Mouse (Mus musculus) forebrain, embryonic 12.5 days (tissue): ENCODE measurements around the gene Ccdc71. TPM values are rescaled to one million over a fixed set of nuclear protein-coding genes. Genes with fewer than 3 reads are reported as not detected.
A peak's percentile ranks its signal among the peaks of the same experiment; 100 is the strongest.

Experiments
- ATAC-seq: fragments of 200-750 bp; cut with Nextera tagmentation; 2 replicates; pipeline ENCODE4 v1.8.0; 2017; ENCODE audit warnings: moderate TSS enrichment; ENCODE audit not compliant: low FRiP score
- H3K27ac ChIP-seq: fragments of 300-500 bp; sonication (generic); 2 replicates; pipeline ENCODE4 v1.5.1; 2016; ENCODE audit warnings: mild to moderate bottlenecking
- H3K27me3 ChIP-seq: fragments of 300-500 bp; sonication (generic); 2 replicates; pipeline ENCODE4 v1.6.1; 2016; ENCODE audit warnings: mild to moderate bottlenecking
- H3K36me3 ChIP-seq: fragments of 300-500 bp; sonication (generic); replicated peaks from 2 replicates; pipeline ENCODE4 v1.6.1; 2016; ENCODE audit warnings: mild to moderate bottlenecking
- H3K4me1 ChIP-seq: fragments of 300-500 bp; sonication (generic); 2 replicates; pipeline ENCODE4 v1.6.1; 2016
- H3K4me2 ChIP-seq: fragments of 300-500 bp; sonication (generic); 2 replicates; pipeline ENCODE4 v1.6.1; 2016; ENCODE audit warnings: mild to moderate bottlenecking, moderate library complexity
- H3K4me3 ChIP-seq: fragments of 300-500 bp; sonication (generic); replicated peaks from 2 replicates; pipeline ENCODE4 v1.5.1; 2016; ENCODE audit warnings: mild to moderate bottlenecking
- H3K9ac ChIP-seq: fragments of 300-500 bp; sonication (generic); 2 replicates; pipeline ENCODE4 v1.6.1; 2016; ENCODE audit warnings: mild to moderate bottlenecking
- H3K9me3 ChIP-seq: fragments of 300-500 bp; sonication (generic); 2 replicates; pipeline ENCODE4 v1.6.1; 2016
- WGBS: fragments of 180-500 bp; shearing (Covaris S2); methylation state at CpG from one replicate; pipeline ENCODE4 v1.1.7; 2016; 5-methylcytosine and 5-hydroxymethylcytosine counted together
- polyA plus RNA-seq: library from polyadenylated mRNA; unstranded; fragments of >200 nt; fragmentation: Nextera tagmentation; extraction: Ambion mirVana; gene quantifications from 2 replicates; pipeline ENCODE4 v1.2.1, GENCODE M21; 2016

Gene Ccdc71
- polyA plus RNA-seq, 1 experiment from 2014 or later, result 44.1 TPM

DNA sequence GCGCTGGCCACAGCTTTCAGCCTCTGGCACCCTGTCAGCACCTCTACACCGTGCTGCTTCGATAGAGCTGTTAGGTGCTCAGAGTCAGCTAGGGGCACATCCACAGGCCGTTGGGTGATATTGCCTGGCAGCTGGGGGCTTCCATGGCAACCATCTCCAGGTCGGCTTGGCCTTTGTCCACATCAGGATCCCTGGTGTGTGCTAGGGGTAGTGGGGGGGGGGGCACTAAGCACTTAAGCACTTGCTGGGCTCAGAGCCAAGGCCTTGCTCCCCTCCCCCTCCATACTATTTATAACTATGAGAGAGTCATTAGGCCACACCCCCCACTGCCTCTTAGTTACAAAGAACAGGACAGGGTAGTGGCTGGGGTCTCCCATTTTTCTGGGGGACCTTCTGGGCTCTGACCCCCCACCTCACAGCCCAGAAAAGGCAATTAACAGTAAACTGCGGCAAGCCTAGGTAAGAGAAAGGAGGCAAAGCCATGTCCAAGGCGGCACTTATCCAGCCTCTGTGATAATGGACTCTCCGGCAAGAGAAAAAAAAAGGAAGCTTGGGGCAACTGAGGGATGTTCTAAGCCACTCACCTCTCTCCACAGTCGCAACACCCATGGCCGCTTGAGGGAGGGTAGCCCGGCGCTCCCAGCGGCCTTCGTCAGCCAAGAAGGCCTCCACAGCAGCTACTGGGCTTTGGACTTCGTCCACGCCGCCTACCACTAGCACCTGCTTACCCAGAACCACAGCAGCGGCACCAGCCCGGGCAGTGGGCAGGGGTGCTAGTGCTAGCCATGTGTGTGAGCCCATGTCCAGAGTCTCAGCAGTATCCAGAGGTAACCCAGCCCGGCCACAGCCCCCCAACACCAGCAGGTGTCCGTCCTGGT, 9.8 kb upstream of the Ccdc71 start:
- H3K36me3 ChIP-seq, result peaks cover 19% of the 10 kb centered on the region
- H3K9ac ChIP-seq, result peak overlapping the region; percentile 54
- peaks cover 46% of the 10 kb centered on the region for H3K4me1 ChIP-seq
- H3K4me2 ChIP-seq, result peak overlapping the region; percentile 84
- H3K27ac ChIP-seq, result peak overlapping the region; percentile 95
- H3K4me3 ChIP-seq, result peak overlapping the region; percentile 53
- H3K27me3 ChIP-seq, result no peaks in the 10 kb centered on the region
- peak; percentile 68 for ATAC-seq
- H3K9me3 ChIP-seq, result no peaks in the 10 kb centered on the region
- WGBS, result 55% methylated on average over 21 of the region's 21 CpGs

DNA sequence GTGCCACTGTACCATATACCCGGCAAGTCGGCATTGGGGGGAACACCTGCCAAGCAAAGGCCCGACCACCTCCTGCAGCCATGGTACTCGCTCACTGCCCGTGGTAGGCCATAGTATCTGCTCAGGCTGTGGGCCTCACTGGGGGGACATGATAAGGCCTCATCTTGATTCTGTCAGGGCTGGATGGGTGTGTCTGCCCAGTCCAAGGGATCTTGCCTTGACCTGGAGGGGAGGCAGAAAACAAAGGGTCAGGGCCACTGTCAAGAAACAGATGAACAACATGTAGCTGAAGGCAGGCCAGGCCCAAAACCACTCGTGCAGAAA, 9.2 kb upstream of the Ccdc71 start:
- Histone ChIP-seq H3K27me3 (0 out of 2 replicates have a peak, but pooled peaks cover 3% of the 10 kb centered on the region), H3K4me3 (peak overlapping the region; percentile 53), H3K4me2 (peak overlapping the region; percentile 84), H3K9ac (peak overlapping the region; percentile 54; the same call in 1 of the 2 replicates), H3K4me1 (peaks cover 46% of the 10 kb centered on the region), H3K27ac (peak overlapping the region; percentile 95), H3K36me3 (peaks cover 19% of the 10 kb centered on the region), H3K9me3 (no peaks in the 10 kb centered on the region)
- no peak for ATAC-seq
- WGBS, result 88% methylated on average over 6 of the region's 6 CpGs

DNA sequence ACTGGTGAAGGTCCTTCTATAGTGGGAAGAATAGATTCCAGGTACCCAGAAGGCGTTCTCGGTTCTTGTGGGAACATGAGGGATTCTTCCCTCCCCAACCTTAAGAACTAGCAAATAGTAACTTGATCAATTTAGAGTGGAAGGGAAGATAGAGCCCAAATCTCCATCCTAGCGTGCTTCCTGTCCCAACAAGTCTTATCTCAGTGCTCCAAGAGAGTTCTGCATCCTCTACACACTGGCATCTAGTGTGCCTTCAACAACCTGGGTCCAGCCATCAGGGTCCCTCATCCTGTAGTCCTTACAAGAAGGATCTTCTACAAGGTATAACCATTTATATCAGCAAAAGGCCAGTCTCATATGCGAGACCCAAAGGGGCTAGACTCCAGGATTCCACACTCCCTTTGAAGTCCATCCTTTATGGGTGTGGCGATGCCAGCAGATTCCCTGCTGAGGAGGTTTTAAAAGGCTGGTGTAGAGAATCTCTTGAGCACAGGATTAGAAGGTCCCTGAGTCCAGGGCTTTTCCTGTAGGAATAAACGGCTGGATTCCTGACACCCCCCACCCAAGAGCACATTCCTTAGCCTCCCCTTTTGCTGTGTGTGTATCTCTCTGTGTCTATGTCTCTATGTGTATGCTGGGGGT, 8.7 kb upstream of the Ccdc71 start:
- H3K27ac ChIP-seq, result peak overlapping the region; percentile 95
- H3K4me3 ChIP-seq, result peak overlapping the region; percentile 53
- H3K4me2 ChIP-seq, result peak overlapping the region; percentile 84
- peaks cover 46% of the 10 kb centered on the region for H3K4me1 ChIP-seq
- H3K36me3 ChIP-seq, result peaks cover 19% of the 10 kb centered on the region
- WGBS, result 46% methylated on average over 6 of the region's 6 CpGs
- H3K9ac ChIP-seq, result peak overlapping the region; percentile 66
- no peaks in the 10 kb centered on the region for H3K9me3 ChIP-seq
- 0 out of 2 replicates have a peak, but pooled peaks cover 3% of the 10 kb centered on the region for H3K27me3 ChIP-seq
- ATAC-seq, result no peak

DNA sequence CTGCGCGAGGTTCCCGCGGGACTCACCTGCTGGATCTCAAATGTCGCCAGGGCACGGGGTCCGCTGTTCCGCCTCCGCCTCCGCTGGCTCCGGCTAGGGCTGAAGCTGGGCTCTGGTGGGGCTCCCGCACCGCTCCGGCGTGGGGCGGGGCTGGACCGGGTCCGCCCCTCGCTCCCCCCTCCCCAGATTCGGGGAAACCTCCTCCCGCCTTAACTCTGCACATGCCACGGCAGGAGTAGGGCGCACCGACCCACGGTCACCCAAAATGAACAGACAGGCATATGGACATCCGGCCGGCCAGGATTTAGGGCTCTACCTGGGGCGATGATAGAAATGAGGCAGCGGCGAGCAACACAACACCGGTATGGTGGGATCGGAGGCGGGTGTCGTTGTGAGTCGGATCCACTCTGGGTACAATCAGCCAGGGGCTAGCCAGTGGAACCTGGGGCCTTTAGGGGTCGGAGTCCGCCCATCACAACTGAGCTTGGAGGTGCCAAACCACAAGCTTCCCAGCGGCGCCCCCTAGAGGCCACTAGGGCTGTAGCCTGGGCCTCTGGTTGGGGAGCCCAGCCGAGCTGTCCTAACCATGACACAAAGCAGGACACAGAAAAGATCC, 7.9 kb upstream of the Ccdc71 start:
- peak overlapping the region; percentile 84 for H3K4me2 ChIP-seq
- peak overlapping the region; percentile 95 for H3K27ac ChIP-seq
- 0 out of 2 replicates have a peak, but pooled peaks cover 3% of the 10 kb centered on the region for H3K27me3 ChIP-seq
- peaks cover 46% of the 10 kb centered on the region for H3K4me1 ChIP-seq
- peak overlapping the region; percentile 66 for H3K9ac ChIP-seq
- WGBS, result under 1% methylated on average over 40 of the region's 40 CpGs
- peak; percentile 83 for ATAC-seq
- H3K9me3 ChIP-seq, result no peaks in the 10 kb centered on the region
- H3K4me3 ChIP-seq, result peak overlapping the region; percentile 53
- H3K36me3 ChIP-seq, result peaks cover 18% of the 10 kb centered on the region

DNA sequence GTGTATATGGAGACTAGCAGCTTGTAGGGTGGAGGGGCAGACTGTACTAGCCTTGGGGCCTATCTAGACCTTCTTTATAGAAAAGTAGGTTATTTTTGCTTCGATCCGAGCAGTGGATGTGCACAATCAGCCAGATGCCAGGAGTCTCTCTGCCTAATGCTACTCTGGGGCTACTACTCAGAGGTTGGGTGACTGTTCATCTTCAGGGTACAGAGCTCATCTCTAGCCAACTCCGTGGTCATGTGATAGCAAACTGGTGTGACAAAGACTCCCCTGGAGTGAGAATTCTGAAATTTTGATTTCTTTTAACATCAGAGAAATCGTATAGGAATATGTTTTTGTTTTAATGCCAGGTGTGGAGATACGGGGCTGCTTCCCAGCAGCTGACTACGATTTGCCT, 7.4 kb upstream of the Ccdc71 start:
- H3K27ac ChIP-seq, result peak overlapping the region; percentile 95
- 47% methylated on average over 6 of the region's 6 CpGs for WGBS
- peaks cover 13% of the 10 kb centered on the region for H3K36me3 ChIP-seq
- no peaks in the 10 kb centered on the region for H3K9me3 ChIP-seq
- peak overlapping the region; percentile 53 for H3K4me3 ChIP-seq
- 0 out of 2 replicates have a peak, but pooled peaks cover 3% of the 10 kb centered on the region for H3K27me3 ChIP-seq
- ATAC-seq, result peak; percentile 6; the same call in 1 of the 2 replicates
- peaks cover 46% of the 10 kb centered on the region for H3K4me1 ChIP-seq
- peak overlapping the region; percentile 66; the same call in 1 of the 2 replicates for H3K9ac ChIP-seq
- peak overlapping the region; percentile 84 for H3K4me2 ChIP-seq

DNA sequence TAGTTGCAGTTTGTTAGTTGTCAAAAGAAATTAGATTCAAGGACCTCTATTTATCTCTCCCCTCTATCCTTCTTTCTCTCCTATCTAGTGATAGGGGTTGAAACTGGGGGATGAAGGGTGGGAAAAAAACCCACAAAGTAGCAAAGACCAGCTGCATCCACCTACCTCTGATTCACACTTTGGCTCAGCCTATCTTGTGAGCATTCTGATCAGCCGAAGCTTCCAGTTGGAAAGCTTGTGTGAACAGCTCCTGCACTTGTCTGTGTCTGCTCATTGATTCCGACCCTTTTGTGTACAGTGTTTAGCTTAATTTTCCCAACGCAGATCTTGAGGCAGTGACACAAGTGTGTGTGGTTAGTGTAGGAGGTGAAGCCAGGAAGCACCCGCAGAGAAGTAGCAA, 6.9 kb upstream of the Ccdc71 start:
- Histone ChIP-seq H3K9ac (no peak overlapping the region), H3K4me3 (no peak overlapping the region), H3K27me3 (0 out of 2 replicates have a peak, but pooled peaks cover 3% of the 10 kb centered on the region), H3K27ac (no peak overlapping the region), H3K4me2 (peak overlapping the region; percentile 84; the same call in 1 of the 2 replicates), H3K9me3 (no peaks in the 10 kb centered on the region), H3K36me3 (peaks cover 7% of the 10 kb centered on the region), H3K4me1 (peaks cover 46% of the 10 kb centered on the region)
- ATAC-seq, result no peak
- WGBS, result 81% methylated on average over 4 of the region's 4 CpGs

DNA sequence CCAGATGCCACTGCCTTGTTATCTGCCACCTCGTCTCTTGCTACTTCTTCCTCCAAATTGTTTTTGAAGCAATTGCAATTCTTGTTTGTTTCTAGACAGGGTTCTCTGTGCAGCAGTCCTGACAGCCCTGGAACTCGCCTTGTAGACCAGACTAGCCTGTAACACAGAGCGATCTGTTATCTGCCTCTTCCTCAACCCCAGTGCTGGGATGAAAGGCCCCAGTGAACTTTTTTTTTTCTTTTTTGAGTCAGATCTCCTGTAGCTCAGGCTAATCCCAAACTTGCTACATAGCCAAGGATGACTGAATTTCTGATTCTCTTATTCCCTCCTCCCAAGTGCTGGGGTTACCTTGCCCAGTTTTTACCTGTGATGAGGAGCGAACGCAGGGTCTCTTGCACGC, 5.9 kb upstream of the Ccdc71 start:
- 86% methylated on average over 6 of the region's 6 CpGs for WGBS
- H3K9ac ChIP-seq, result no peak overlapping the region
- H3K4me3 ChIP-seq, result no peak overlapping the region
- no peak for ATAC-seq
- no peak overlapping the region for H3K27ac ChIP-seq
- H3K4me2 ChIP-seq, result no peak overlapping the region
- 0 out of 2 replicates have a peak, but pooled peaks cover 10% of the 10 kb centered on the region for H3K27me3 ChIP-seq
- H3K9me3 ChIP-seq, result no peaks in the 10 kb centered on the region
- H3K36me3 ChIP-seq, result no peaks in the 10 kb centered on the region
- H3K4me1 ChIP-seq, result peaks cover 37% of the 10 kb centered on the region

DNA sequence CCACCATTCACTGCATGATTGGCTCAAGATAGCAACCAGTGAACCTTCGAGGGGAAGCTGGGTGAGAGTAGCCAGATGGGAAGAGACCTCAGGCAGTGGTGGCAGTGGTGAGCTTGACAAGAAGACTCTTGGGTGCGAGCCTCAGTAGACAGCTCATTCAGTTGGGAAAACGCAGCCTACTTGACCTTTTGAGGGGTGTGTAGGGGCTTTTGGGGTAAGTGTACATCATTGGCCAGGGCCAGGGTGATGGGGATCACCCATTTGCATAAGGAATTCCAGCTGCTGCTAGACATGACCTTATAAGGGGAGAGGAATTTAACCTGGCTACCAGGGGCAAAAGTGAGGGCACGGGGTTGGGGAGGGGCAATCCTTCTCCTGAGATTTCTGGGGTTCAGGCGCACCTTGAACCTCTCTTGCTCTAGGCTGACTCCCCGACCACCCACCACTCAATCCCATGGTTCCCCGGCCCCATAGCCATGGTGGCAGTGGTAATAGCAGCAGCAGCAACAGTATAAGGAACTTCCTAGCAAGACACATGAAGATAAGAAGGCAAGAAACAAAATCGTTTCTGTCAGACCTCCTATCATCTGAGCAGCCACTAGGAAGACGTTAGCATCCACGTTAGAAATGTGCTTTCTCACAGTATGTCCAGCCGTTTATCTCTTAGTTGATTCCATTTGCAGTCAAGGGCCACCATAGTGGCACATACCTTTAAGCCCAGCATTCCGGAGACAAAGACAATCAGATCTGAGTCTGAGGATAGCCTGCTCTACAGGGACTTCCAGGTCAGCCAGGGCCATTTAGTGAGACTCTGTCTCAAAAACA, 4.4 kb upstream of the Ccdc71 start:
- no peak for ATAC-seq
- no peaks in the 10 kb centered on the region for H3K9me3 ChIP-seq
- no peak overlapping the region for H3K4me3 ChIP-seq
- H3K9ac ChIP-seq, result no peak overlapping the region
- 0 out of 2 replicates have a peak, but pooled peaks cover 11% of the 10 kb centered on the region for H3K27me3 ChIP-seq
- 81% methylated on average over 12 of the region's 12 CpGs for WGBS
- H3K4me2 ChIP-seq, result no peak overlapping the region
- peaks cover 23% of the 10 kb centered on the region for H3K4me1 ChIP-seq
- no peaks in the 10 kb centered on the region for H3K36me3 ChIP-seq
- H3K27ac ChIP-seq, result no peak overlapping the region

DNA sequence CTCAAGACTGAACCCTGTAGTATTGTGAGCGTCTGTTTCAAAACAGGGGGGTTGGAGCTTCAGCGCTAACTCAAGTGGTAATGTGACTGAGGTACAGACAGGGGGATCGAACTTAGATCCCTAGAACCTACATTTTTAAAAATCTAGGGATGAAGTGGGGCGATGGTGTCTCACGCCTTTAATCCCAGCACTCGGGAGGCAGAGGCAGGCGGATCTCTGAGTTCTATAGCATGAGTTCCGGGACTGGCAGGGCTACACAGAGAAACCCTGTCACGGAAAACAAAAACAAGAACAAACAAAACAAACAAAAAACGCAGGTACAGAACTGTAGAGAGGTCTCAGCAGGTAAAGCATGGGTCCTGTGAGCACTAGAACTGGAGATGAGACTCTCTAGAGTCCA, 3.4 kb upstream of the Ccdc71 start:
- Histone ChIP-seq H3K4me1 (peaks cover 23% of the 10 kb centered on the region), H3K4me3 (no peak overlapping the region), H3K27ac (no peak overlapping the region), H3K4me2 (no peak overlapping the region), H3K36me3 (no peaks in the 10 kb centered on the region), H3K27me3 (0 out of 2 replicates have a peak, but pooled peaks cover 11% of the 10 kb centered on the region), H3K9ac (no peak overlapping the region), H3K9me3 (no peaks in the 10 kb centered on the region)
- WGBS, result 88% methylated on average over 10 of the region's 10 CpGs
- ATAC-seq, result no peak

DNA sequence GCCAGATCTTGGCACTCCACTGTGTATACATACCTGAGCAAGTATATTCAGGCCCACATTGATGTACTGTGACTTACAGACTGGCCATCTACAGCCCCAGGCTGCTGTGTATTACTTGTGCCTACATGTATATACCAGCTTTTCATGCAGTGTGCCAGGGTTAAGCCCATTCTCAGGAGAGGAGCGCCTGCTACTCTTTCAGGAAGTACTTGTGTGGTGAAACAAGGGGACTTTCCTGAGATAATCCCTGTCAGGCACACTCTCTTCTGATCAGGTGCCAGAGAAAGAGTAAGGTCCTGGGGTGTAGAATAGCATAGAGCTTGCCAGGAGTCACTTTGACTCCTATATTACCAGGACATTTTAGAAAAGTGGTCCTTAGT, 398 bp upstream of the Ccdc71 start:
- WGBS, result 90% methylated on average over 1 of the region's 1 CpGs
- Histone ChIP-seq H3K4me3 (peak overlapping the region; percentile 95), H3K27me3 (0 out of 2 replicates have a peak, but pooled peaks cover 11% of the 10 kb centered on the region), H3K36me3 (peaks cover 20% of the 10 kb centered on the region), H3K4me1 (peaks cover 13% of the 10 kb centered on the region), H3K4me2 (peak overlapping the region; percentile 87), H3K9me3 (no peaks in the 10 kb centered on the region), H3K9ac (no peak overlapping the region), H3K27ac (peak overlapping the region; percentile 82; the same call in 1 of the 2 replicates)
- ATAC-seq, result no peak

DNA sequence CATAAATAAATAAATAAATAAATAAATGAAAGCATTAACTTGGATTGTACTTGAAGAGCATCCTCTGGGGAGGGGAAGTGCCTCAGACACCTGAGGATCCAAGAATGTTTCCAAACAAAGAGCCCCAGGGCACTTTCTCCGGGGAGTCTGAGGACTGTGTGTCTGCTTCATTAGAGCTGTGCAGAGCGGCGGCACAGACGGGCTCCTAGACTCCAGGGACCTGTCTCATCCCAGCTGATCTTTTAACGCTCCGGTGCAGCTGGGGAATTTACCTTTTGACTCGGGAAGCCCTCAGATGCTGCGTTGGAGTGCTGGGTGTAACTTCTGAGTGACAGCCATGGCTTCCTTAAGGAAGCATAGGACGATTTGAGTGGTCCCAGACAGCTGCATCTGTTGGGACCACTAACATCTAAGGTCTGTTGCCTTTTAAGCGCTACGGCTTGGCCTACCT, 879 bp downstream of the Ccdc71 start, which contains the start of gene Klhdc8b:
Gene Klhdc8b, minus strand, starts transcription at position 401 of the 451 bp plus-strand sequence.
- H3K27ac ChIP-seq, result peak within 1 kb of the TSS; percentile 82
- peak within 1 kb of the TSS; percentile 91 for H3K9ac ChIP-seq
- H3K36me3 ChIP-seq, result peaks cover 33% of the 10 kb centered on the region
- peaks cover 13% of the 10 kb centered on the region for H3K4me1 ChIP-seq
- peak within 1 kb of the TSS; percentile 95 for H3K4me3 ChIP-seq
- H3K27me3 ChIP-seq, result 0 out of 2 replicates have a peak, but pooled peaks cover 8% of the 10 kb centered on the region
- ATAC-seq, result peak; percentile 30; the same call in 1 of the 2 replicates
- no peaks in the 10 kb centered on the region for H3K9me3 ChIP-seq
- 28% methylated on average over 11 of the region's 11 CpGs for WGBS
- peak within 1 kb of the TSS; percentile 87 for H3K4me2 ChIP-seq
